Mouse (Mus musculus) heart, postnatal 0 days (tissue): ENCODE measurements around the gene Vwa8.

ENCODE experiments used
- CTCF ChIP-seq: IDR thresholded peaks from 2 replicates; pipeline ENCODE4 v1.5.1; 2016; ENCODE audit warnings: antibody characterized with exemption, control low read depth, low read depth
- EP300 ChIP-seq: IDR thresholded peaks from 2 replicates; pipeline ENCODE4 v1.6.1; 2016; ENCODE audit warnings: antibody characterized with exemption, low read depth

DNA sequence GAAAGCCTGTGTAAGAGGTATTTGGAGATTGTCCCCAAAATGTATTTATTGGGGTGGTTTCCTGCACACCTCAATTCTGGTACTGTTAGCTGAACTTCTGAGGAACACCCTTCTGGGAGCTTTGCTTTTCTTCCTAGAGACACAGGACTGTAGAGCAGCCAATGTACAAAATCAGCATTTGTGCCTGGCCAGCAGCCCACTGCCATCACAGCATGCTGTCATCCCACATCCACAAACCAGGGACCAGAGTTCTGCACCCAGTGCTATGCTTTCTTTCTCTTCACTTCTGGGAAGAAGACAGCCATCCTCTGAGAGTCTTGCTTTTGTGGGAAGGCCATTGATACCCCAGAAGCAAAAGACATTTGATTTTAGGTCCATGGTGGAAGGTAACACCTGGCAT lies 359.6 kb downstream of the Vwa8 start:
- TF ChIP-seq CTCF (no peak), EP300 (no peak)
